Comparison of ENCODE assay signal across 15 mouse cellular contexts in genomic region chr3:108204470-108204869, GRCm38 (mm10). TPM values are rescaled to one million over a fixed set of nuclear protein-coding genes. Genes with fewer than 3 reads are reported as not detected.
DNase-seq lines count a peak whose midpoint lies in the region; ATAC-seq and TF ChIP-seq lines count a peak whose summit lies in the region.
"Had no signal": no experiment of that assay in that cellular context is flagged by ENCODE, and none has a peak within 500 bp of the region (broad histone marks: within the 10 kb centered on the region; RNA-seq: fewer than 3 reads in every experiment).

No protein-coding gene starts in this region.

- no peak for TF ChIP-seq EP300 in stomach, postnatal 0 days (optimal IDR thresholded peaks at IDR 0.05)

- TF ChIP-seq CTCF in stomach, postnatal 0 days (IDR thresholded peaks at IDR 0.05; ENCODE audit: low read depth), result no peak

- H3K4me3 ChIP-seq in hindbrain, embryonic 13.5 days, result no peak overlapping the region
- no peak overlapping the region for H3K4me3 ChIP-seq in hindbrain, embryonic 10.5 days
- no peak overlapping the region for H3K4me3 ChIP-seq in neural tube, embryonic 11.5 days (ENCODE audit: low read depth, low read length)
- no peak overlapping the region for H3K4me3 ChIP-seq in stomach, postnatal 0 days (ENCODE audit: low read depth, low read length)
- H3K4me3 ChIP-seq: embryonic facial prominence, embryonic 12.5 days; forebrain, embryonic 13.5 days; heart, embryonic 12.5 days; limb, embryonic 10.5 days; midbrain, embryonic 15.5 days; myocyte had no signal

- no peaks in the 10 kb centered on the region for H3K9me3 ChIP-seq in hindbrain, embryonic 13.5 days
- H3K9me3 ChIP-seq in hindbrain, embryonic 10.5 days, result no peaks in the 10 kb centered on the region
- no peaks in the 10 kb centered on the region for H3K9me3 ChIP-seq in neural tube, embryonic 11.5 days (ENCODE audit: control insufficient read depth, low read length)
- no peaks in the 10 kb centered on the region for H3K9me3 ChIP-seq in stomach, postnatal 0 days (ENCODE audit: control insufficient read depth, low read length)
- H3K9me3 ChIP-seq: embryonic facial prominence, embryonic 12.5 days; forebrain, embryonic 13.5 days; heart, embryonic 12.5 days; limb, embryonic 10.5 days; midbrain, embryonic 15.5 days had no signal

- peaks cover 69% of the 10 kb centered on the region for H3K4me1 ChIP-seq in hindbrain, embryonic 13.5 days (replicated peaks)
- H3K4me1 ChIP-seq in hindbrain, embryonic 10.5 days (replicated peaks), result peaks cover 53% of the 10 kb centered on the region
- peaks cover 12% of the 10 kb centered on the region; the same call in 1 of the 2 replicates for H3K4me1 ChIP-seq in neural tube, embryonic 11.5 days (ENCODE audit: control insufficient read depth, insufficient read depth, low read length)
- H3K4me1 ChIP-seq in stomach, postnatal 0 days (replicated peaks; ENCODE audit: control insufficient read depth, insufficient read depth), result peaks cover 8% of the 10 kb centered on the region; the same call in 1 of the 2 replicates

- peak; percentile 16 to 17 for DNase-seq in cerebellum, postnatal 25 days
- DNase-seq in cerebellum, adult 9-10 months, result no peak
- no peak for DNase-seq in hindbrain, embryonic 10.5 days (ENCODE audit: low spot score)
- DNase-seq in neural tube, embryonic 11.5 days (ENCODE audit: low spot score), result no peak
- no peak for DNase-seq in neural tube, embryonic 10.5 days (ENCODE audit: extremely low spot score, low spot score)
- DNase-seq in stomach, postnatal 0 days (ENCODE audit: low spot score), result peak; percentile 16

- WGBS in hindbrain, embryonic 13.5 days, result 93% methylated on average over 11 of the region's 11 CpGs
- WGBS in hindbrain, embryonic 10.5 days, result 90% methylated on average over 11 of the region's 11 CpGs
- 91% methylated on average over 11 of the region's 11 CpGs for WGBS in neural tube, embryonic 11.5 days
- WGBS in stomach, postnatal 0 days, result 82% methylated on average over 11 of the region's 11 CpGs

- H3K27ac ChIP-seq in hindbrain, embryonic 13.5 days, result no peak overlapping the region
- no peak overlapping the region for H3K27ac ChIP-seq in hindbrain, embryonic 10.5 days
- 0 out of 2 replicates have a peak overlapping the region, but pooled peaks have one; percentile 11 for H3K27ac ChIP-seq in neural tube, embryonic 11.5 days (ENCODE audit: low read depth, low read length)
- no peak overlapping the region for H3K27ac ChIP-seq in stomach, postnatal 0 days (replicated peaks)
- H3K27ac ChIP-seq: embryonic facial prominence, embryonic 12.5 days; forebrain, embryonic 13.5 days; hindbrain, embryonic 14.5 days; midbrain, embryonic 15.5 days had no signal

- no peak for ATAC-seq in hindbrain, embryonic 13.5 days (ENCODE audit: low FRiP score)
- ATAC-seq in neural tube, embryonic 11.5 days (ENCODE audit: insufficient read depth, low FRiP score, low TSS enrichment), result no peak
- ATAC-seq in stomach, postnatal 0 days (ENCODE audit: low FRiP score, low TSS enrichment), result no peak
- ATAC-seq: activated CD4-positive, CD25-positive, alpha-beta regulatory T cell, adult 4 months; forebrain, embryonic 13.5 days; midbrain, embryonic 15.5 days had no signal

- H3K9ac ChIP-seq in hindbrain, embryonic 13.5 days, result 0 out of 2 replicates have a peak overlapping the region, but pooled peaks have one; percentile 3
- H3K9ac ChIP-seq in neural tube, embryonic 11.5 days (ENCODE audit: low read length), result no peak overlapping the region
- no peak overlapping the region for H3K9ac ChIP-seq in stomach, postnatal 0 days (ENCODE audit: low read length)
- H3K9ac ChIP-seq: embryonic facial prominence, embryonic 12.5 days; forebrain, embryonic 13.5 days; heart, embryonic 12.5 days; hindbrain, embryonic 14.5 days; midbrain, embryonic 15.5 days had no signal

- peaks cover 65% of the 10 kb centered on the region for H3K36me3 ChIP-seq in hindbrain, embryonic 13.5 days
- peaks cover 74% of the 10 kb centered on the region for H3K36me3 ChIP-seq in hindbrain, embryonic 10.5 days
- peaks cover 13% of the 10 kb centered on the region for H3K36me3 ChIP-seq in neural tube, embryonic 11.5 days (ENCODE audit: control insufficient read depth, insufficient read depth, low read length)
- no peaks in the 10 kb centered on the region; the same call in 1 of the 2 replicates for H3K36me3 ChIP-seq in stomach, postnatal 0 days (ENCODE audit: control insufficient read depth, insufficient read depth, low read length)

- no peaks in the 10 kb centered on the region for H3K27me3 ChIP-seq in hindbrain, embryonic 13.5 days
- H3K27me3 ChIP-seq in hindbrain, embryonic 10.5 days (ENCODE audit: insufficient read depth, poor library complexity, severe bottlenecking), result no peaks in the 10 kb centered on the region
- H3K27me3 ChIP-seq in neural tube, embryonic 11.5 days (ENCODE audit: control insufficient read depth, insufficient read depth, low read length), result no peaks in the 10 kb centered on the region
- H3K27me3 ChIP-seq in stomach, postnatal 0 days (ENCODE audit: control insufficient read depth, insufficient read depth, low read length), result no peaks in the 10 kb centered on the region
- H3K27me3 ChIP-seq: embryonic facial prominence, embryonic 12.5 days; forebrain, embryonic 13.5 days; heart, embryonic 12.5 days; midbrain, embryonic 15.5 days had no signal

- no peak overlapping the region for H3K4me2 ChIP-seq in hindbrain, embryonic 13.5 days
- H3K4me2 ChIP-seq in neural tube, embryonic 11.5 days (ENCODE audit: low read depth), result no peak overlapping the region
- H3K4me2 ChIP-seq in stomach, postnatal 0 days (replicated peaks; ENCODE audit: low read depth), result no peak overlapping the region
- H3K4me2 ChIP-seq: embryonic facial prominence, embryonic 12.5 days; forebrain, embryonic 13.5 days; heart, embryonic 12.5 days; hindbrain, embryonic 14.5 days; midbrain, embryonic 15.5 days had no signal

RNA-seq across cellular contexts. Expression of gene Cyb561d1, which starts 3.5 kb away (rescaled TPM):
- polyA plus RNA-seq in hindbrain, embryonic 13.5 days (2015; fragmentation: Nextera tagmentation; extraction: Ambion mirVana), result 3.5 and 4.3 TPM in 2 replicates
- 5.2 TPM in 2 replicates for polyA plus RNA-seq in hindbrain, embryonic 10.5 days (2016; fragmentation: Nextera tagmentation; extraction: Ambion mirVana)
- 2.1 and 2.9 TPM in 2 replicates for polyA plus RNA-seq in neural tube, embryonic 11.5 days (2014; fragmentation: Nextera tagmentation; extraction: Ambion mirVana)
- 5.5 TPM in 2 replicates for polyA plus RNA-seq in stomach, postnatal 0 days (2015; fragmentation: Nextera tagmentation; extraction: Ambion mirVana)

RNA-seq across cellular contexts. Expression of gene Atxn7l2, which starts 6.3 kb away (rescaled TPM):
- 26.2 and 27.1 TPM in 2 replicates for polyA plus RNA-seq in hindbrain, embryonic 13.5 days (2015; fragmentation: Nextera tagmentation; extraction: Ambion mirVana)
- 24.2 and 26.8 TPM in 2 replicates for polyA plus RNA-seq in hindbrain, embryonic 10.5 days (2016; fragmentation: Nextera tagmentation; extraction: Ambion mirVana)
- 21.1 and 24.5 TPM in 2 replicates for polyA plus RNA-seq in neural tube, embryonic 11.5 days (2014; fragmentation: Nextera tagmentation; extraction: Ambion mirVana)
- polyA plus RNA-seq in stomach, postnatal 0 days (2015; fragmentation: Nextera tagmentation; extraction: Ambion mirVana), result 4.3 and 4.8 TPM in 2 replicates

RNA-seq across cellular contexts. Expression of gene Amigo1, which starts 18.3 kb away (rescaled TPM):
- 12.0 and 13.8 TPM in 2 replicates for polyA plus RNA-seq in hindbrain, embryonic 13.5 days (2015; fragmentation: Nextera tagmentation; extraction: Ambion mirVana)
- 5.8 and 6.2 TPM in 2 replicates for polyA plus RNA-seq in hindbrain, embryonic 10.5 days (2016; fragmentation: Nextera tagmentation; extraction: Ambion mirVana)
- polyA plus RNA-seq in neural tube, embryonic 11.5 days (2014; fragmentation: Nextera tagmentation; extraction: Ambion mirVana), result 6.5 and 7.2 TPM in 2 replicates
- 3.0 and 3.5 TPM in 2 replicates for polyA plus RNA-seq in stomach, postnatal 0 days (2015; fragmentation: Nextera tagmentation; extraction: Ambion mirVana)

RNA-seq across cellular contexts. Expression of gene Sypl2, which starts 22.0 kb away (rescaled TPM):
- 0.34 and 0.43 TPM in 2 replicates for polyA plus RNA-seq in hindbrain, embryonic 13.5 days (2015; fragmentation: Nextera tagmentation; extraction: Ambion mirVana)
- 1.0 TPM in 2 replicates for polyA plus RNA-seq in hindbrain, embryonic 10.5 days (2016; fragmentation: Nextera tagmentation; extraction: Ambion mirVana)
- 0.46 and 0.76 TPM in 2 replicates for polyA plus RNA-seq in neural tube, embryonic 11.5 days (2014; fragmentation: Nextera tagmentation; extraction: Ambion mirVana)
- polyA plus RNA-seq in stomach, postnatal 0 days (2015; fragmentation: Nextera tagmentation; extraction: Ambion mirVana), result 0.04 and 0.05 TPM in 2 replicates
- polyA plus RNA-seq: activated CD4-positive, CD25-positive, alpha-beta regulatory T cell, adult 4 months had no signal

RNA-seq across cellular contexts. Expression of gene Gpr61, which starts 49.8 kb away (rescaled TPM):
- polyA plus RNA-seq in hindbrain, embryonic 13.5 days (2015; fragmentation: Nextera tagmentation; extraction: Ambion mirVana), result 3.0 and 3.5 TPM in 2 replicates
- 0.95 and 1.4 TPM in 2 replicates for polyA plus RNA-seq in hindbrain, embryonic 10.5 days (2016; fragmentation: Nextera tagmentation; extraction: Ambion mirVana)
- 0.45 and 1.1 TPM in 2 replicates for polyA plus RNA-seq in neural tube, embryonic 11.5 days (2014; fragmentation: Nextera tagmentation; extraction: Ambion mirVana)
- 0.11 TPM in 2 replicates for polyA plus RNA-seq in stomach, postnatal 0 days (2015; fragmentation: Nextera tagmentation; extraction: Ambion mirVana)
- polyA plus RNA-seq: activated CD4-positive, CD25-positive, alpha-beta regulatory T cell, adult 4 months had no signal

Comparison
In these comparisons a context has a peak if more than half of its experiments do, and no peak if none do; other contexts are left out.
1. DNase-seq: peak in cerebellum, postnatal 25 days (2 of 2) and stomach, postnatal 0 days (single experiment); none in cerebellum, adult 9-10 months (single experiment), hindbrain, embryonic 10.5 days (single experiment), neural tube, embryonic 11.5 days (single experiment) and neural tube, embryonic 10.5 days (single experiment).